Mouse (Mus musculus) heart, embryonic 16.5 days (tissue): Measurements from ENCODE around the gene Fbln5. TPM values are rescaled to one million over a fixed set of nuclear protein-coding genes. Genes with fewer than 3 reads are reported as not detected.

ENCODE experiments used
- ATAC-seq: fragments of 200-750 bp; cut with Nextera tagmentation; replicated peaks from 2 replicates; pipeline ENCODE4 v1.8.0; 2017; ENCODE audit warnings: moderate number of reproducible peaks; ENCODE audit not compliant: insufficient read depth, low FRiP score; ENCODE audit errors: extremely low read depth
- H3K27ac ChIP-seq: fragments of 300-500 bp; sonication (generic); 2 replicates; pipeline ENCODE4 v1.5.1; 2014; ENCODE audit warnings: mild to moderate bottlenecking, low read length, control low read depth, moderate library complexity
- H3K27me3 ChIP-seq: fragments of 300-500 bp; sonication (generic); 2 replicates; pipeline ENCODE4 v1.6.1; 2014; ENCODE audit warnings: low read length, mixed read lengths; ENCODE audit not compliant: control insufficient read depth, insufficient read depth
- H3K36me3 ChIP-seq: fragments of 300-500 bp; sonication (generic); 2 replicates; pipeline ENCODE4 v1.6.1; 2014; ENCODE audit not compliant: control insufficient read depth, insufficient read depth
- H3K4me1 ChIP-seq: fragments of 300-500 bp; sonication (generic); 2 replicates; pipeline ENCODE4 v1.6.1; 2014; ENCODE audit warnings: low read length, mixed read lengths; ENCODE audit not compliant: control insufficient read depth, insufficient read depth
- H3K4me2 ChIP-seq: fragments of 300-500 bp; sonication (generic); 2 replicates; pipeline ENCODE4 v1.6.1; 2014; ENCODE audit warnings: low read depth, mild to moderate bottlenecking, control low read depth, low read length
- H3K4me3 ChIP-seq: fragments of 300-500 bp; sonication (generic); 2 replicates; pipeline ENCODE4 v1.5.1; 2014; ENCODE audit warnings: mild to moderate bottlenecking, control low read depth, low read length
- H3K9ac ChIP-seq: fragments of 300-500 bp; sonication (generic); 2 replicates; pipeline ENCODE4 v1.6.1; 2014; ENCODE audit warnings: low read length, control low read depth
- H3K9me3 ChIP-seq: fragments of 300-500 bp; sonication (generic); replicated peaks from 2 replicates; pipeline ENCODE4 v1.6.1; 2016; ENCODE audit warnings: low read length; ENCODE audit not compliant: control insufficient read depth
- WGBS: fragments of 180-500 bp; shearing (Covaris S2); extraction: QIAGEN DNeasy Blood & Tissue Kit; methylation state at CpG from one replicate; pipeline ENCODE4 v1.1.7; 2014; 5-methylcytosine and 5-hydroxymethylcytosine counted together
- polyA plus RNA-seq: library from polyadenylated mRNA; unstranded; fragments of >200 nt; fragmentation: Nextera tagmentation; extraction: Ambion mirVana; gene quantifications from 2 replicates; pipeline ENCODE4 v1.2.1, GENCODE M21; 2015

Gene Fbln5
- polyA plus RNA-seq, 1 experiment from 2014 or later, result 125 TPM

GRCm38 (mm10) chr12:101776383-101776782 is 42.5 kb downstream of the Fbln5 start:
- H3K4me3 ChIP-seq, result no peak overlapping the region
- WGBS, result 63% methylated on average over 5 of the region's 5 CpGs
- no peaks in the 10 kb centered on the region for H3K9me3 ChIP-seq
- H3K4me2 ChIP-seq, result no peak overlapping the region
- peak overlapping the region; percentile 55; the same call in 1 of the 2 replicates for H3K27ac ChIP-seq
- no peak overlapping the region for H3K9ac ChIP-seq
- H3K27me3 ChIP-seq, result no peaks in the 10 kb centered on the region
- 0 out of 2 replicates have a peak, but pooled peaks have one; percentile 15 for ATAC-seq
- no peaks in the 10 kb centered on the region for H3K36me3 ChIP-seq
- peaks cover 9% of the 10 kb centered on the region for H3K4me1 ChIP-seq

- ATAC-seq, result no peak
- H3K9me3 ChIP-seq, result no peaks in the 10 kb centered on the region
- H3K36me3 ChIP-seq, result no peaks in the 10 kb centered on the region
- no peak overlapping the region for H3K4me3 ChIP-seq
- no peak overlapping the region for H3K27ac ChIP-seq
- H3K27me3 ChIP-seq, result no peaks in the 10 kb centered on the region
- WGBS, result 50% methylated on average over 4 of the region's 4 CpGs
- peaks cover 9% of the 10 kb centered on the region for H3K4me1 ChIP-seq
- H3K9ac ChIP-seq, result no peak overlapping the region
- H3K4me2 ChIP-seq, result no peak overlapping the region
Observed at GRCm38 (mm10) chr12:101774116-101774515, 44.7 kb downstream of the Fbln5 start.

GRCm38 (mm10) chr12:101772962-101773361 is 45.9 kb downstream of the Fbln5 start:
- no peak for ATAC-seq
- H3K4me3 ChIP-seq, result no peak overlapping the region
- no peak overlapping the region for H3K4me2 ChIP-seq
- no peak overlapping the region for H3K27ac ChIP-seq
- H3K36me3 ChIP-seq, result no peaks in the 10 kb centered on the region
- no peak overlapping the region for H3K9ac ChIP-seq
- H3K4me1 ChIP-seq, result peaks cover 9% of the 10 kb centered on the region
- WGBS, result 33% methylated on average over 3 of the region's 3 CpGs
- H3K9me3 ChIP-seq, result no peaks in the 10 kb centered on the region
- no peaks in the 10 kb centered on the region for H3K27me3 ChIP-seq

GRCm38 (mm10) chr12:101770283-101771015 is 48.4 kb downstream of the Fbln5 start:
- no peak overlapping the region for H3K9ac ChIP-seq
- 38% methylated on average over 5 of the region's 5 CpGs for WGBS
- H3K4me3 ChIP-seq, result no peak overlapping the region
- H3K36me3 ChIP-seq, result no peaks in the 10 kb centered on the region
- peaks cover 6% of the 10 kb centered on the region for H3K4me1 ChIP-seq
- peak; percentile 21; the same call in 1 of the 2 replicates for ATAC-seq
- no peak overlapping the region for H3K4me2 ChIP-seq
- no peak overlapping the region for H3K27ac ChIP-seq
- H3K27me3 ChIP-seq, result no peaks in the 10 kb centered on the region
- H3K9me3 ChIP-seq, result no peaks in the 10 kb centered on the region

GRCm38 (mm10) chr12:101767306-101768053 is 51.4 kb downstream of the Fbln5 start:
- 29% methylated on average over 9 of the region's 9 CpGs for WGBS
- Histone ChIP-seq H3K4me3 (no peak overlapping the region), H3K4me2 (no peak overlapping the region), H3K27ac (peak overlapping the region; percentile 73), H3K36me3 (no peaks in the 10 kb centered on the region), H3K27me3 (no peaks in the 10 kb centered on the region), H3K9me3 (no peaks in the 10 kb centered on the region), H3K9ac (no peak overlapping the region), H3K4me1 (peaks cover 6% of the 10 kb centered on the region)
- ATAC-seq, result peak; percentile 46

- no peaks in the 10 kb centered on the region for H3K36me3 ChIP-seq
- no peak overlapping the region for H3K4me2 ChIP-seq
- H3K27me3 ChIP-seq, result no peaks in the 10 kb centered on the region
- H3K4me1 ChIP-seq, result peaks cover 6% of the 10 kb centered on the region
- whole genome bisulfite sequencing, result 60% methylated on average over 3 of the region's 3 CpGs
- peak overlapping the region; percentile 73; the same call in 1 of the 2 replicates for H3K27ac ChIP-seq
- H3K9ac ChIP-seq, result no peak overlapping the region
- no peak overlapping the region for H3K4me3 ChIP-seq
- ATAC-seq, result 0 out of 2 replicates have a peak, but pooled peaks have one; percentile 23
- H3K9me3 ChIP-seq, result no peaks in the 10 kb centered on the region
Observed at GRCm38 (mm10) chr12:101766228-101766852, 52.5 kb downstream of the Fbln5 start.

- WGBS, result 75% methylated on average over 5 of the region's 5 CpGs
- Histone ChIP-seq H3K27ac (no peak overlapping the region), H3K4me2 (no peak overlapping the region), H3K4me1 (peaks cover 6% of the 10 kb centered on the region), H3K4me3 (no peak overlapping the region), H3K36me3 (no peaks in the 10 kb centered on the region), H3K9ac (no peak overlapping the region), H3K9me3 (no peaks in the 10 kb centered on the region), H3K27me3 (no peaks in the 10 kb centered on the region)
- no peak for ATAC-seq
Observed at GRCm38 (mm10) chr12:101764870-101765269, 54.0 kb downstream of the Fbln5 start.

GRCm38 (mm10) chr12:101763065-101763464 is 55.8 kb downstream of the Fbln5 start:
- Histone ChIP-seq H3K4me1 (peaks cover 6% of the 10 kb centered on the region), H3K36me3 (no peaks in the 10 kb centered on the region), H3K4me3 (no peak overlapping the region), H3K9me3 (no peaks in the 10 kb centered on the region), H3K27me3 (no peaks in the 10 kb centered on the region), H3K9ac (no peak overlapping the region), H3K27ac (no peak overlapping the region), H3K4me2 (no peak overlapping the region)
- ATAC-seq, result no peak
- WGBS, result 45% methylated on average over 3 of the region's 3 CpGs

GRCm38 (mm10) chr12:101762054-101762453 is 56.8 kb downstream of the Fbln5 start:
- no peaks in the 10 kb centered on the region for H3K36me3 ChIP-seq
- H3K4me1 ChIP-seq, result peaks cover under 1% of the 10 kb centered on the region; the same call in 1 of the 2 replicates
- no peak overlapping the region for H3K9ac ChIP-seq
- H3K27me3 ChIP-seq, result no peaks in the 10 kb centered on the region
- no peak overlapping the region for H3K4me2 ChIP-seq
- WGBS, result 81% methylated on average over 5 of the region's 5 CpGs
- H3K27ac ChIP-seq, result no peak overlapping the region
- ATAC-seq, result no peak
- no peaks in the 10 kb centered on the region for H3K9me3 ChIP-seq
- no peak overlapping the region for H3K4me3 ChIP-seq
